Mouse (Mus musculus) CD4-positive, CD25-positive, alpha-beta regulatory T cell, adult 4 months (primary cell): ENCODE data around the gene Pcdh15. TPM values are rescaled to one million over a fixed set of nuclear protein-coding genes. Genes with fewer than 3 reads are reported as not detected.

Source experiments
- ATAC-seq: one replicate; pipeline ENCODE4 v1.8.0; 2017
- polyA plus RNA-seq, 2 experiments: library from polyadenylated mRNA; unstranded; fragments of 100-300 nt; shearing (Covaris generic); gene quantifications; one replicate each; pipeline ENCODE4 v1.2.1; 2017

Pcdh15 gene
- polyA plus RNA-seq, 2 experiments from 2014 or later: 0.46 TPM; not detected in 1

DNA sequence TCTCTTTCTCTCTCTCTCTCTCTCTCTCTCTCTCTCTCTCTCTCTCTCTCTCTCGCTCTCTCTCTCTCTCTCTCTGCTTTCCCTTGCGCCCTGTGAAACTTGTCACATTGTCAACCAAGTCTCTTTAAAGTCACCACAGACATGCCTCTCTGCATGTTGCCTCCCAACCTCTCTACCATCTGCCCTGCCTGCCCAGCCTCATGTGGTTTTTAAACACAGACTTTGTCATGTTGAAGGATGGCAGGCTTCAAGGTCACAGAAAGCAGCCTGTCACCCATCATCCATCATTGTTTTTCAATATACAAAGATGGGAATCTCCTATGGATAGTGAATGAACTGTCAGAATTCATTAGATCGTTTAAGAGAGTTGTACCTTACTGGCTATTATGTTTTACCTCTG, 1207.9 kb downstream of the Pcdh15 start:
- ATAC-seq: no peak

- no peak for ATAC-seq
Measured at GRCm38 (mm10) chr10:74316091-74316490, 1216.9 kb downstream of the Pcdh15 start.

DNA sequence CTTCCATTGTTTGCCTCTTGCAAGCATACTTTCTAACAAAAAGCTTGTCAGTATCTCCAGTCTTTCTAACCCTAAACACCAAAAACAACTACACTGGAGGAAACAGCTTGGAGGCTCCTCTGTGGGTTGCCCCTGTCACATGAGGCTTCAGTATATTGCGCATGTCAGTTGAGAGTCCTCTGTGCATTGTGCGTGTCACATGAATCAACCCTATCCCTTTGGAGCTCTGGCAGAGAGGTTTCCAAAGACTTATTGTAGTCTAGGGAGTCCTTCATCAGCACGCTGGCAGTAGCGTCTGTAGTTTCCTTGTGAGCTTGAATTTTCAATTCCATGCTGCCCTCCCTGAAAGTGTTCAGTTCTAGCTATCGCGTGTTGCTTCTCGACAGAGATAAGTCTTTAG, 1236.3 kb downstream of the Pcdh15 start:
- no peak for ATAC-seq

DNA sequence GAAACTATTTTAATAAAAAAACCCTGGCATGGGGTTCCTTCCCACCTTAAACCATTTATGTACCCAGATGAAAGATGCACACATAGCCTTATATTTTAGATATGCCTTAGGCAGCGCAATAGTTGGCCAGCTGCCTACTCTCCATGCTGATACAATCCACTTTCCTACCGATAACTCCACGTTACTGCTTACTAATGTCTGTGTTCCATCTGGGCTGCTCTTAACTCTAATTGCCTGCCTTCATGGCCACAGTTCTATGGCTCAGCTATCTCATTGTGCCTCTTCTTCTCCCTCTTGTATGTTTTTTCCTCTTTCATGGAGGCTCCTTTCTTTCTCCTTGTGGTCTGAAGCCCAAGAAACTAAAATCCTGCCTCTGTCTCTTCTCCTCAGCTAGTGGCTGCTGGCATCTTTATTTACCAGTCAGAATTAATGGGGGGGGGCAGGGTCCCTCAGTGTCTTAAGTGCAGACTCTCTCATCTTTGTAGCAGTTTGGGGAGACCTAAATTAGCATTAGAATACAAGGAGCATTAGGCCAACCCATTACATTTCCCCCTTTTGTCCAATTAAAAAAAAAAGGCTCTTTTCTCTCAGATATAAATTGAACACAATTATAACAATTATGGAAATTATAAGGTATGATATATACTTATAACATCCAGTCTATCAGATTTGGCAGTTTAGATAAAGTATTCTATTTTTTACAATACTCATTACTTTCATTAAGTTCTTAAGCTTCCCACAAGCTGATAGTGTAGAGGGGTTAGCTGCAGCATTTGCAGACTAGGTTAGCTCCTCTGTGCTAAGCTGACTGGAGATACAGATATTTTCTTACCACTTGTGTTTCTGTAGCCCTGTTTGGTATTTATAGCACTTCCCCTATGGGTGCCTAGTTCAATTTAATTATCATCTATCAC, 1240.4 kb downstream of the Pcdh15 start:
- ATAC-seq: no peak

DNA sequence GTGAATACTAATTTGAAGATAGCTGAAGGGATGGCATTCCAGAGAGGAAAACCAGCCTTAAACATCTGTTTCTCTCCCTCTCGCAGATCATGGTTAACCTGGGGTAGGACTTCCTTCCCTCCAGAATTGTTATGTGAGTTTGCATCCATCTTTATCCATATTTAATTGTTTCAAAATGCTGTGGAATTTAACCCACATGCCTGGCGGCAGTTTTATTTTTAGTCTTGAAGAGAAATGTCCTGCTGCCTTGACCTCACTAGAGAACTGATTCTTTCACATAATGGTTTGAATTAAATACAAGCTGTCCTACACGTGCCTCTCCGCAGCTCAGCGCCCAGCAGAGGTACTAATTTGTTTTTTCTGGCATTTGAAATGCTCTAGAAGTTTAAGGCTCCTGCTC, 1260.4 kb downstream of the Pcdh15 start:
- no peak for ATAC-seq

GRCm38 (mm10) chr10:74378697-74379096, 1279.6 kb downstream of the Pcdh15 start:
- ATAC-seq: no peak

GRCm38 (mm10) chr10:74379276-74380134, 1280.4 kb downstream of the Pcdh15 start:
- ATAC-seq: no peak

DNA sequence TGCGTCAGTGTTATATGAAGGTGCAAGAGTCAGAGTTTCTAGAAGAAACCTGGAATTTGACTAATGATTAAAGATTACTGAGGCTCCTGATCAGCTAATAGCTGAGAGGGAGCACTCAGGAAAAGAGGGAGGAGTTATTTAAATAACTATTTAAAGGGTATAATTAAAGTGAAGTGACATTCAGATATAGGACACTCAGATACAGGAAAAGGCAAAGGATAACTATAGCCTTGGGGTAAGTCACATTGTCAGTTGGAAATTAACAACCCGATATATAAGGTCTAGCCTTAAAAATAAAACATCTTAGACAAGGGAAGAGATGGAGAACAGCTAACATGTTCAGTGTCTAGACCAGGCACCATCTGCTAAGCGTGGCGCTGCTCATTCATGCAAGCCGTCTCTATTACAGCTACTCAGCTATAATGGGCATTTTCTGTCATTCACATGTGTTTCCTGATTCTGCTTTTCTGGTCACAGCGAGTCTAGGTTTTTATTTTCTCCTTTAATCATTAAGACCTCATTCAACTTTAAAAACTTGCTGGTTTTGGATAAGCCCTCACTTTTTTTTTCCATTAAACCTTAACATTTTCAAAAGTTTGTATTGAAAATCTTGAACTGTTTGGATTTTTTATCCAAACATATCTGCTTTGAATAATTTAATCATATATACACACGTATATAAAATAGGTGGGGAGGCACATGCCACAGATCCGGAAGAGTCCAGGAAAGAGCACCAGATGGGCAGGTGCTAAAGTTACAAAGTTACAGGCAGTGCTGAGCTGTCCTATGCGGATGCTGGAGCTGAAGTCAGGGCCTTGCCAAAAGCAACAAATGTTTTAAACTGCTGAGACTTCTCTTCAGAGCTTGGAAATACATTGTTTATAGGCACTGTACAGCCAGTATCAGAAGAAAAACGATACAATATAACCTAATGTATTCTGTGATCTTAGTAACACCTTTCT, 1288.7 kb downstream of the Pcdh15 start:
- ATAC-seq: no peak

DNA sequence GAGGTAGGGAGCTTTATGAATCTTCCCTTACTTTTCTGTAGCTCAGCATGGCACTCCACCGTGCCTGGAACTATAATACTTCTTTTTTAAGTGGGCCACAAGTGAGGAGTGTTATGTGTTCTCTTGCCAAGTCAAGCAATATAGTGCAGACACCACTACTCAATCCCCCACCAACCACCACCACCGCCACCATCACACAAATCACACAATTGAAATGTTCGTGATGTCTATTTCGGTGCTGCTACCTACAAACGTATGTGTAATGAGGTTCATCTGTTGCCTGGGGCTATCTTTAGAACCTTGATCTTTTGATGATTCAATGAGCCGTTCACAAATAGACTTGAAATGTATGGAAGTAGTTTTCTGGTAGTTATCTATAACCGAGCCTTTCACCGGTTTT, 1304.0 kb downstream of the Pcdh15 start:
- no peak for ATAC-seq

GRCm38 (mm10) chr10:74414021-74414420, 1314.9 kb downstream of the Pcdh15 start:
- no peak for ATAC-seq

DNA sequence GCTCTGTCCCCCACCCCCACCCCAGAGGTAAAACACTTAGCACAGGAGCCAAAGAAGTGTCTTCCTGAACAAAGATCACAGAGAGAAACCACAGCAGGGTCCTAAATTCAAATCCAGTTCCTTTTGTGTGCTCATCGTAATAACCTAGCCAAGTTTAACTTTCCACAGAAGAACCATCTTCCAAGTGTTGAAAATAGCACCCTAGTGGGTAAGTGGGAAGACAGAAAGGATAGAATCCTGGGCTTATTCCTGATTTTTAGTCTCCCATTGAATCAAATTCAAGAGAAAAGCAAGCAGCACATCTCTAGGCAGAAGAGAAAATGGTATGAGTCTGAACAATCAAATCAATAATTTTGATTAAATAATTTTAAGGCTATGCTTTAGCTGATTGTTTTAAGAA, 1315.8 kb downstream of the Pcdh15 start:
- no peak for ATAC-seq

GRCm38 (mm10) chr10:74415359-74415758, 1316.2 kb downstream of the Pcdh15 start:
- no peak for ATAC-seq

GRCm38 (mm10) chr10:74415949-74416348, 1316.8 kb downstream of the Pcdh15 start:
- no peak for ATAC-seq

DNA sequence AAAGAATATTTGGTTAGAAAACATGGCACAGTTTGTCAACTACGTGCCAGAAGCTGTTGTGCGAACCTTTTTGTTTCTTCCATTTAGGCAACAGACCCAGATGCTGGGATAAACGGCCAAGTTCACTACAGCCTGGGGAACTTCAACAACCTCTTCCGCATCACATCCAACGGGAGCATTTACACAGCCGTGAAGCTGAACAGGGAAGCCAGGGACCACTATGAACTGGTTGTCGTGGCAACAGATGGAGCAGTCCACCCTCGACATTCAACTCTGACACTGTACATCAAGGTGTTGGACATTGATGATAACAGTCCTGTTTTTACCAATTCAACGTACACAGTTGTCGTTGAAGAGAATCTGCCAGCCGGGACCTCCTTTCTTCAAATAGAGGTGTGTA, 1350.9 kb downstream of the Pcdh15 start:
- ATAC-seq: no peak

DNA sequence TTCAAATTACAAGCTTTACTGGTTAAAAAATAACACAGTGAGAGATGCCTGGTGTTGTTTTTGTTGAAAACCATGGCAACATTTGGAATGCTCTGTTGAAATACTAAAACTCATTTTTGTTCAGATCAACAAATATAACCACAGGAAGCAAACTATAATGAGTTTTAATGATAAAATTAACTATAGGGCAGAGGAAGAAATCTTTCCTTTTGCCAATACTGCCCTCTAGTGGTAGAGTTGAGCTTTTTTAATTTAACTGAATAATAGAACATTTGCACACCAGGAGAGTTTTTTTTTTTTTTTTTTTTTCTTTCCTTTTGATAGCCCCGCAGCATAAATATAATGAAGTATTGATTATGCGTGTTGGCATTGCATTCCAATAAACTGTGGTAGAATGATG, 1364.8 kb downstream of the Pcdh15 start:
- no peak for ATAC-seq

- no peak for ATAC-seq
Measured at GRCm38 (mm10) chr10:74480779-74481178, 1381.6 kb downstream of the Pcdh15 start.

GRCm38 (mm10) chr10:74512315-74512714, 1413.2 kb downstream of the Pcdh15 start:
- no peak for ATAC-seq

GRCm38 (mm10) chr10:74513743-74514142, 1414.6 kb downstream of the Pcdh15 start:
- no peak for ATAC-seq

DNA sequence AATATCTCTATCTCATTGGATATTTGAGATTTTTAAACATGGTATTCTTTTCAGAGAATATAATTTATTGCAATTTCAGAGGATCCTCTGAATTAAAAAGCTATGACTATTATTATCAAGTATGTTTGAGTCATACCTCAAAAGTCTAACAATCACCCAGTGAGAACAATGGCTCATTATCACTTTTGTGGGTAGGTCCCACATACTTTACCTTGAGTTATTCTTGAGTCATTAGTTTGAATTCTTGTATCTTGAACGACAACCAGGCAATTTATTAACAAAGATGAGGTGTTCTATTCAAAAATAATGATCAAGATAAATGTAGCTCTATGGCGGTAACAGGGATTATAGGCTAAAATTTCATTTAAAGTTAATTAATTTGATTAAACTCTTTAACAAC, 1439.2 kb downstream of the Pcdh15 start:
- no peak for ATAC-seq

- ATAC-seq: no peak
Measured at GRCm38 (mm10) chr10:74555326-74555725, 1456.2 kb downstream of the Pcdh15 start.

DNA sequence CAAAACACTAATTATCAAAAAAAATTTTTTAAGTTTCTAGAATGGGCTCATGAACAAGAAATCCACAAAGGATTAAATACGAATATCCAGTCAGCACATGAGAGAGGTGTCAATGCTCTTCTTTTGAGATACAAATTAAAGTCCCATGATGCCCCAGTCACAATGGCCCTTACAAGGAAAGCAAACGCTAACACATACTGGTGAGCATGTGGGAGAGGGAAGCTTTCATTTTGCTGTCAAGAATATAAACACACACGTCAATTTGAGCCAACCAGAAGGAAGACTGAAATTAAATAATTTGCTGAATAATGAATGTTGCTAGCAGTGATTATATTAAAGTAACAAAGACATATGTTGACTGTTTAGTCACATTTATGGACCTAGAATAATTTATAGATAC, 1470.5 kb downstream of the Pcdh15 start:
- ATAC-seq: no peak

- ATAC-seq: no peak
Measured at GRCm38 (mm10) chr10:74579924-74580323, 1480.8 kb downstream of the Pcdh15 start.
